Mouse (Mus musculus) neural tube, embryonic 14.5 days (tissue): ENCODE data around the gene Bbs5. TPM values are rescaled to one million over a fixed set of nuclear protein-coding genes. Genes with fewer than 3 reads are reported as not detected.

ENCODE experiments used
- ATAC-seq: fragments of 200-750 bp; cut with Nextera tagmentation; 2 replicates; pipeline ENCODE4 v1.8.0; 2017; ENCODE audit warnings: low read depth, mild to moderate bottlenecking, moderate TSS enrichment, moderate library complexity
- H3K27ac ChIP-seq: fragments of 300-500 bp; sonication (generic); 2 replicates; pipeline ENCODE4 v1.5.1; 2014; ENCODE audit warnings: low read depth, mild to moderate bottlenecking, control low read depth, low read length, moderate library complexity, mixed read lengths
- H3K27me3 ChIP-seq: fragments of 300-500 bp; sonication (generic); 2 replicates; pipeline ENCODE4 v1.6.1; 2014; ENCODE audit warnings: low read length; ENCODE audit not compliant: control insufficient read depth, insufficient read depth
- H3K36me3 ChIP-seq: fragments of 300-500 bp; sonication (generic); 2 replicates; pipeline ENCODE4 v1.6.1; 2014; ENCODE audit warnings: low read length, mixed read lengths; ENCODE audit not compliant: control insufficient read depth, insufficient read depth
- H3K4me1 ChIP-seq: fragments of 300-500 bp; sonication (generic); 2 replicates; pipeline ENCODE4 v1.6.1; 2014; ENCODE audit warnings: low read length; ENCODE audit not compliant: control insufficient read depth, insufficient read depth
- H3K4me2 ChIP-seq: fragments of 300-500 bp; sonication (generic); 2 replicates; pipeline ENCODE4 v1.6.1; 2014; ENCODE audit warnings: mild to moderate bottlenecking, low read depth, low read length, control low read depth
- H3K4me3 ChIP-seq: fragments of 300-500 bp; sonication (generic); 2 replicates; pipeline ENCODE4 v1.5.1; 2014; ENCODE audit warnings: low read depth, low read length, control low read depth, mixed read lengths
- H3K9ac ChIP-seq: fragments of 300-500 bp; sonication (generic); replicated peaks from 2 replicates; pipeline ENCODE4 v1.6.1; 2014; ENCODE audit warnings: low read depth, mild to moderate bottlenecking, control low read depth, low read length, mixed read lengths
- H3K9me3 ChIP-seq: fragments of 300-500 bp; sonication (generic); 2 replicates; pipeline ENCODE4 v1.6.1; 2016; ENCODE audit warnings: low read length; ENCODE audit not compliant: control insufficient read depth
- WGBS: fragments of 180-500 bp; shearing (Covaris S2); extraction: QIAGEN DNeasy Blood & Tissue Kit; methylation state at CpG from one replicate; pipeline ENCODE4 v1.1.7; 2014; 5-methylcytosine and 5-hydroxymethylcytosine counted together
- polyA plus RNA-seq: library from polyadenylated mRNA; unstranded; fragments of >200 nt; fragmentation: Nextera tagmentation; extraction: Ambion mirVana; gene quantifications from 2 replicates; pipeline ENCODE4 v1.2.1, GENCODE M21; 2014

Bbs5 gene
- 31.2 and 31.9 TPM in 2 replicates for polyA plus RNA-seq

DNA sequence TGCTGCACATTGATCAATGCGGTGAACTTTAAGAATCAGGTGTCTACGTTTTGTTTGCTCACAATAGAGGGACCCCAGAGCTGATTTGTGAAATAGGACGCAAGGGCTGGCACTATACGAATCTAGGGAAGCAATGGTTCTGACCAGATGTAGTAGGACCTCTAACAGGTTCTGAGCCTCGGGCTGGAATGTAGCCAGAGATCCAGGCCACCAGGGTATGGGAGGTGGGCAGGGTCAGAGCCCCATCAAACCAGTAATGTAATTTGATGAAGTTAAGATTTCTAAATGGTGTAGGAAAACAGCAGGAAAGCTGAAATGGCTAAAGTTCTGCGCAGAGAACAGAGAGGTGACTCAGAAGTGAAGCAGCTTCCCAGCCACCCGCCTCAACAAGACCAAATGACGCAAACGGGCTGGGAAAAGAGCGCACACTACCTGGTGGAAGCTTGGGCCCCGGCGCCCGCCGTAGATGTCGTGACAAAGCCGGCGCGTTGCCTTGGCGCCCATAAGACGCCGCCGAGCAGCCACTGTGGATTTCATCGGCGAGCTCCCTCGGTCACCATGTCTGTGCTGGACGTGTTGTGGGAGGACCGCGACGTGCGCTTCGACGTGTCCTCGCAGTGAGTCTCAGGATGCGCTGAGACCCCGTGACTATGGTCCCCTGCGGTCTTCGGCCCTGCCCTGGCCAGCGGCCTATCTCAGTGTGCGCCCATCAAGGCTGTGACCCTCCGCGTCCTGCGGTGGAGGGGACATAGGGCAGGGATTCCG, at the start of gene Bbs5:
Gene Bbs5 (plus strand): TSS at position 446 of the 765 bp plus-strand sequence.
- H3K27ac ChIP-seq, result no peak within 1 kb of the TSS
- no peaks in the 10 kb centered on the region for H3K9me3 ChIP-seq
- 0 out of 2 replicates have a peak, but pooled peaks cover 3% of the 10 kb centered on the region for H3K4me1 ChIP-seq
- H3K36me3 ChIP-seq, result no peaks in the 10 kb centered on the region
- H3K4me2 ChIP-seq, result peak within 1 kb of the TSS; percentile 58
- H3K4me3 ChIP-seq, result peak within 1 kb of the TSS; percentile 81
- H3K9ac ChIP-seq, result peak within 1 kb of the TSS; percentile 67
- peak; percentile 95 for ATAC-seq
- 3% methylated on average over 43 of the region's 43 CpGs for WGBS
- H3K27me3 ChIP-seq, result no peaks in the 10 kb centered on the region

DNA sequence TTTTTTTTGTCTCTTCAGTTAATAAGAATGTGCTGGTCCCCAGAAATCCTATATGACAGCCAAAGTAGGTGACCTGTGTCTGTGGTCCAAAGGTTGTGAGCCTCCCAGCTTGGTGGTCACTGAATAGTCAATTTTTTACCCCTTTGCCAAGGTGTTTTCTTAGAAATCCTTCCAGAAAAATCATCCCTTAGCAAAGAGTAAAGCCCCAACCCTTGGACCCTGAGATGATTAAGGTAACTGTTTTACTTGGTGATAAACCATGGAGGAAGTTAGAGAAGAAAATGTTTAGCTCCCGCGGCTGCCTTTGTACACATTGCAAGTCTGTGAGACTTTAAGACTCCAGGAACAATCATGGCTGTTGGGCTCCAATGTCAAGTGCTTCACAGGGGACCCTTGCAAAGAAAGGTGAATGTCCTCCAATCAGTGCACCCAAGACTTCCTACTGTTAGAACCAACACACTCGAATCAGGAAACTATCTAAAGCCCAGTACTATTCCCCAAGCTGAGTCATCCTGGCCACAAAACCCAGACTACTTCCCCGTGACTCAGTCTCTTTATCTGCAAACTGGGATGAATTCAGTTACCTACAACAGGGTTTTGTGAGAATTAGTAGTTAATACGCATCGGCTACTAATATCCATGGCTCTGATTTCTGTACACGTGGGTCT, 43.1 kb upstream of the Bbs5 start:
- Histone ChIP-seq H3K9me3 (no peaks in the 10 kb centered on the region), H3K27ac (no peak overlapping the region), H3K9ac (no peak overlapping the region), H3K4me1 (no peaks in the 10 kb centered on the region), H3K4me2 (no peak overlapping the region), H3K4me3 (no peak overlapping the region), H3K27me3 (no peaks in the 10 kb centered on the region), H3K36me3 (no peaks in the 10 kb centered on the region)
- 90% methylated on average over 7 of the region's 7 CpGs for WGBS
- no peak for ATAC-seq

DNA sequence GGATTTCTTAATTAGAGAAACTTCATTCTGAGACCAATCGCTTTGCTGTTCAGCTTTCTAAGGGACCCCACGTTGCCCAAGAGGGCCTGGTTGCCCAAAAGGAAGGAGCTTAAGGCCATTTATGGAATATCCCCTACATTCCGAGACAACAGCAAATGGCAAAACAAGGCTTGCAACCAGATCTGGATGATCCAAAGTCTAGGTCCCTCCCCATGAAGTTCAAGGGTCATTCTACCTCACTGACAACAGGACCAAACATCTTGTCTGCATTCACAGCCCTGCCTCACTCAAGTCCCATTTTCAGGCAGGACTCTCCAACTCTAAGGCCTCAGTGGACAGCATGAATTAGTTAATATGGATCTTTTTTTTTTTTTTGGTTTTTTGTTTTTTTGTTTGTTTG, 40.4 kb upstream of the Bbs5 start:
- no peaks in the 10 kb centered on the region for H3K36me3 ChIP-seq
- no peaks in the 10 kb centered on the region for H3K27me3 ChIP-seq
- no peak for ATAC-seq
- no peak overlapping the region for H3K9ac ChIP-seq
- WGBS, result 92% methylated on average over 3 of the region's 3 CpGs
- H3K27ac ChIP-seq, result no peak overlapping the region
- H3K4me3 ChIP-seq, result no peak overlapping the region
- H3K4me1 ChIP-seq, result no peaks in the 10 kb centered on the region
- H3K4me2 ChIP-seq, result no peak overlapping the region
- H3K9me3 ChIP-seq, result no peaks in the 10 kb centered on the region

DNA sequence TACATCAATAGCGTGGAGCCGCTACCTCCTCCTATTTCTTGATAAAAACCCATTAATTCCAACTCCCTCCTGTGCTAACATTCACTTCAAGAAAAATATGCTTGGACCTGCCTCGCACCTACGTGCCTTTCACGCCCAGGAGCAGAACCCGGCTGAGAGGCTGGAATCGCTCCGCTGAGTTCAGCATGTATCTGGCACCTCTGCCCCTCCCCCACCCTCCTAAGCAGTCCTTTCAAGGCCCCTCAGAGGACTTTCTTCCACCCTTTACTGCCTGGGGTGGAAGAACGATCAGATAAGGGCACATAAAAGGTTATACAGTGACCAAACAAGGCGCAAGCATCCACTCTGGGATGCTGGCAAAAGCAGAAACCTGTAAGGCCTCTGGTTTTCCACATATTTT, 34.7 kb upstream of the Bbs5 start:
- Histone ChIP-seq H3K4me2 (no peak overlapping the region), H3K27me3 (no peaks in the 10 kb centered on the region), H3K4me3 (no peak overlapping the region), H3K36me3 (no peaks in the 10 kb centered on the region), H3K4me1 (0 out of 2 replicates have a peak, but pooled peaks cover 2% of the 10 kb centered on the region), H3K9me3 (no peaks in the 10 kb centered on the region), H3K9ac (no peak overlapping the region), H3K27ac (no peak overlapping the region)
- WGBS, result 9% methylated on average over 10 of the region's 10 CpGs
- ATAC-seq, result no peak

- WGBS, result 66% methylated on average over 9 of the region's 9 CpGs
- Histone ChIP-seq H3K27me3 (no peaks in the 10 kb centered on the region), H3K36me3 (no peaks in the 10 kb centered on the region), H3K27ac (no peak overlapping the region), H3K9me3 (no peaks in the 10 kb centered on the region), H3K9ac (no peak overlapping the region), H3K4me2 (no peak overlapping the region), H3K4me3 (no peak overlapping the region), H3K4me1 (0 out of 2 replicates have a peak, but pooled peaks cover 2% of the 10 kb centered on the region)
- ATAC-seq, result no peak
Measured at GRCm38 (mm10) chr2:69612716-69613115, 34.3 kb upstream of the Bbs5 start.

DNA sequence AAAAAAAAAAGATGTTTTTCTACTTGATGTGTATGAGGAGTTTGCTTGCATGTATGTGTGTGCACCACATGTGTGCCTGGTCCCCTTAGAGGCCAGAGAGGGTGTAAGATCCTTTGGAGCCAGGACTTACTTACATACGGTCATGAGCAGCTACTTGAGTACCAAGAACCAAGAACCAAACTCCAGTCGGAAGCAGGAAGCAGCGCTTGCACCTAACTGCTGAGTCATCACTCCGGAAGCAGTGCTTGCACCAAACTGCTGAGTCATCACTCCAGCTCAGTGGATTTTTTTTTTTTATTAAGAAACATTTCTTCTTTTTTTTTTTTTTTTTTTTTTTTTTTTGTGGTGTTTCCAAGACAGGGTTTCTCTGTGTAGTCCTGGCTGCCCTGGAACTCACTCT, 33.7 kb upstream of the Bbs5 start:
- ATAC-seq, result no peak
- H3K4me2 ChIP-seq, result no peak overlapping the region
- no peaks in the 10 kb centered on the region for H3K9me3 ChIP-seq
- no peak overlapping the region for H3K9ac ChIP-seq
- H3K4me3 ChIP-seq, result no peak overlapping the region
- no peaks in the 10 kb centered on the region for H3K27me3 ChIP-seq
- no peak overlapping the region for H3K27ac ChIP-seq
- no peaks in the 10 kb centered on the region for H3K36me3 ChIP-seq
- 0 out of 2 replicates have a peak, but pooled peaks cover 2% of the 10 kb centered on the region for H3K4me1 ChIP-seq
- WGBS, result 84% methylated on average over 4 of the region's 4 CpGs

DNA sequence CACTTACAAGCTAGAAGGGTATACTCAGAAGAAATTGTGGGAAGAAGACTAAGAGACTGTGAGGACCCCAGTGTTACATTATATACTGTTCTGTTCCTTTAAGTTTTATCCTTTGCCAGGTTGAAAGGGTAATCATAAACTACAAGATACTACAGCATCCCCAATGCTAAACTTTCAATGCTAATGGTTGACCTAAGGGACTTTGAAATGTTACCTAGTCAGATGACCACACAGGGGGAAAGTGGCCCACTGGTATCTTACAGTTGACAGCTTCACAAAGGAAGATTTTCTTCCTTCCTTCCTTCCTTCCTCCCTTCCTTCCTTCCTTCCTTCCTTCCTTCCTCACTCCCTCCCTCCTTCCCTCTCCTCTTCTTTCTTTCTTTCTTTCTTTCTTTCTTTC, 28.6 kb upstream of the Bbs5 start:
- Histone ChIP-seq H3K9ac (no peak overlapping the region), H3K4me2 (no peak overlapping the region), H3K4me3 (no peak overlapping the region), H3K9me3 (no peaks in the 10 kb centered on the region), H3K27ac (no peak overlapping the region), H3K27me3 (no peaks in the 10 kb centered on the region), H3K4me1 (no peaks in the 10 kb centered on the region), H3K36me3 (no peaks in the 10 kb centered on the region)
- no peak for ATAC-seq

DNA sequence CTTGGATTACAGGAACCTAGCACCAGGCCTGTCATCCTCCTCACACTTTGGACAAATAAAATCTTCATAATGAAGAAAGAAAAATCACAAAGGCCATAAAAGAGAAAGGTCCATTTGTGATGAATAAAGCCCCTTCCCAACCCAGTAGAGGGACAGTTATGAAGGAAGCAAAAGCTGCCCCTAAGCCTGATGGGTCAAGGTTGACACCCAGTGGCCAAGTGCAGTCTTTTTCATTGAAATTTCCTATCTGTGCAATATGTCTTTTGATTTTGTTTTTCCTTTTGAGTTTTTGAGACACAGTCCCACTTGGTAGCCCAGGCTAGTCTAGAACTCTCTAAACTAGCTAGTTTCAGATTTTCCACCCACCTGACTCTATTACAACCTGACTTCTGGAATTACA, 27.7 kb upstream of the Bbs5 start:
- no peaks in the 10 kb centered on the region for H3K27me3 ChIP-seq
- ATAC-seq, result no peak
- H3K4me2 ChIP-seq, result no peak overlapping the region
- H3K9me3 ChIP-seq, result no peaks in the 10 kb centered on the region
- no peak overlapping the region for H3K27ac ChIP-seq
- H3K9ac ChIP-seq, result no peak overlapping the region
- H3K36me3 ChIP-seq, result no peaks in the 10 kb centered on the region
- H3K4me3 ChIP-seq, result no peak overlapping the region
- H3K4me1 ChIP-seq, result no peaks in the 10 kb centered on the region

DNA sequence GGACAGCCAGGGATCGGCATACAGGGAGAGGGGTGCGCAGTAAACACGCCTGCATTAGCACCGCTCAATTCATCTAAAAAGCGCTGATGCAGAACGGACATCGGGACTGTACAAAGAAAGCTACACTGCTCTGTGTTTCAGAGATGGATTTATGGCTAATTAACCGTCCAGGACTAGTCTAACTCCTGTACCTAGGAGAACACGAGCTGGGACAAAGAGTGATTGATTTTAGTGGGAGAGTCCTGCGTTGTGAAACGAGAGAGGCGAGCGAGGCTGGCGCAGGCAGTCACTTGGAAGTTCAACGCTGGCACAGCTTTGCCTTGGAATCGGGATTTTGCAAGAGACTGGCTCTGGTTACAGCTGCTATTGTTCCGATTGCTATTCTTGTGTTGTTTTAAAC, 17.8 kb upstream of the Bbs5 start:
- Histone ChIP-seq H3K36me3 (no peaks in the 10 kb centered on the region), H3K9me3 (no peaks in the 10 kb centered on the region), H3K4me2 (peak overlapping the region; percentile 41; the same call in 1 of the 2 replicates), H3K4me1 (no peaks in the 10 kb centered on the region), H3K9ac (0 out of 2 replicates have a peak overlapping the region, but pooled peaks have one; percentile 34), H3K27ac (no peak overlapping the region), H3K27me3 (no peaks in the 10 kb centered on the region), H3K4me3 (no peak overlapping the region)
- ATAC-seq, result peak; percentile 83
- 19% methylated on average over 17 of the region's 17 CpGs for WGBS
